Mouse (Mus musculus) myocyte (in vitro differentiated cells): ENCODE results near the gene Spata5. TPM values are rescaled to one million over a fixed set of nuclear protein-coding genes. Genes with fewer than 3 reads are reported as not detected.
A peak's percentile ranks its signal among the peaks of the same experiment; 100 is the strongest.

Experiments
- H3K27me3 ChIP-seq: one replicate; pipeline ENCODE4 v1.6.1; 2011; ENCODE audit not compliant: control insufficient read depth, insufficient read depth, insufficient read length
- H3K36me3 ChIP-seq: one replicate; pipeline ENCODE4 v1.6.1; 2011; ENCODE audit not compliant: control insufficient read depth, insufficient read depth
- H3K4me2 ChIP-seq: one replicate; pipeline ENCODE4 v1.6.1; 2011; ENCODE audit warnings: low read depth, control low read depth
- H3K4me3 ChIP-seq: one replicate; pipeline ENCODE4 v1.5.1; 2011; ENCODE audit warnings: mild to moderate bottlenecking, control low read depth, moderate library complexity
- H3K79me2 ChIP-seq: one replicate; pipeline ENCODE4 v1.6.1; 2011; ENCODE audit not compliant: control insufficient read depth, insufficient read depth
- H3ac ChIP-seq: one replicate; pipeline ENCODE4 v1.6.1; 2011; ENCODE audit not compliant: control insufficient read depth, insufficient read length
- CEBPB ChIP-seq: IDR thresholded peaks from 2 replicates; pipeline ENCODE4 v1.6.1; 2011; ENCODE audit warnings: mild to moderate bottlenecking, moderate library complexity; ENCODE audit not compliant: poor library complexity, insufficient read depth, severe bottlenecking
- E2F4 ChIP-seq: IDR thresholded peaks from one replicate; pipeline ENCODE4 v1.6.1; 2011; ENCODE audit warnings: mild to moderate bottlenecking, control low read depth, moderate library complexity; ENCODE audit not compliant: insufficient read depth
- MAX ChIP-seq: IDR thresholded peaks from one replicate; pipeline ENCODE4 v1.6.1; 2011; ENCODE audit warnings: low read depth, mild to moderate bottlenecking, control low read depth
- MYOD1 ChIP-seq, 3 experiments: IDR thresholded peaks; one replicate each; pipeline ENCODE4 v1.6.1; 2011; ENCODE audit warnings: control low read depth in 2 of 3, low read depth in 2 of 3, mild to moderate bottlenecking in 2 of 3, moderate library complexity in 1 of 3; ENCODE audit not compliant: insufficient read length in 2 of 3, control insufficient read depth in 1 of 3
- MYOG ChIP-seq, 3 experiments: IDR thresholded peaks; one replicate each; pipeline ENCODE4 v1.6.1; 2011; ENCODE audit warnings: control low read depth in 2 of 3, low read depth in 2 of 3, mild to moderate bottlenecking in 2 of 3; ENCODE audit not compliant: insufficient read length in 2 of 3, control insufficient read depth in 1 of 3, insufficient read depth in 1 of 3
- POLR2A ChIP-seq: IDR thresholded peaks from one replicate; pipeline ENCODE4 v1.6.1; 2011; ENCODE audit warnings: low read depth, mild to moderate bottlenecking, control low read depth, moderate library complexity; ENCODE audit not compliant: insufficient read length
- POLR2AphosphoS2 ChIP-seq: IDR thresholded peaks from one replicate; pipeline ENCODE4 v1.6.1; 2011; ENCODE audit warnings: low read depth, control low read depth; ENCODE audit not compliant: insufficient read length
- REST ChIP-seq: IDR thresholded peaks from one replicate; pipeline ENCODE4 v1.6.1; 2011; ENCODE audit warnings: mild to moderate bottlenecking, control low read depth, moderate library complexity; ENCODE audit not compliant: insufficient read depth, insufficient read length
- SRF ChIP-seq: IDR thresholded peaks from one replicate; pipeline ENCODE4 v1.6.1; 2011; ENCODE audit warnings: low read depth; ENCODE audit not compliant: control insufficient read depth, insufficient read length
- TCF12 ChIP-seq: IDR thresholded peaks from one replicate; pipeline ENCODE4 v1.6.1; 2011; ENCODE audit warnings: mild to moderate bottlenecking, control low read depth; ENCODE audit not compliant: poor library complexity, insufficient read depth, severe bottlenecking
- TCF3 ChIP-seq: IDR thresholded peaks from one replicate; pipeline ENCODE4 v1.6.1; 2011; ENCODE audit warnings: low read depth, control low read depth; ENCODE audit not compliant: insufficient read length
- USF1 ChIP-seq: IDR thresholded peaks from one replicate; pipeline ENCODE4 v1.6.1; 2011; ENCODE audit warnings: low read depth, mild to moderate bottlenecking, control low read depth, moderate library complexity
- polyA plus RNA-seq: library from polyadenylated mRNA; unstranded; fragments of >200 nt; fragmentation: generic; extraction: Trizol; gene quantifications from one replicate; pipeline ENCODE4 v1.2.1, GENCODE M21; 2012; ENCODE audit warnings: missing spikeins

The Spata5 gene
- polyA plus RNA-seq, 1 experiment: 24.2 TPM

DNA sequence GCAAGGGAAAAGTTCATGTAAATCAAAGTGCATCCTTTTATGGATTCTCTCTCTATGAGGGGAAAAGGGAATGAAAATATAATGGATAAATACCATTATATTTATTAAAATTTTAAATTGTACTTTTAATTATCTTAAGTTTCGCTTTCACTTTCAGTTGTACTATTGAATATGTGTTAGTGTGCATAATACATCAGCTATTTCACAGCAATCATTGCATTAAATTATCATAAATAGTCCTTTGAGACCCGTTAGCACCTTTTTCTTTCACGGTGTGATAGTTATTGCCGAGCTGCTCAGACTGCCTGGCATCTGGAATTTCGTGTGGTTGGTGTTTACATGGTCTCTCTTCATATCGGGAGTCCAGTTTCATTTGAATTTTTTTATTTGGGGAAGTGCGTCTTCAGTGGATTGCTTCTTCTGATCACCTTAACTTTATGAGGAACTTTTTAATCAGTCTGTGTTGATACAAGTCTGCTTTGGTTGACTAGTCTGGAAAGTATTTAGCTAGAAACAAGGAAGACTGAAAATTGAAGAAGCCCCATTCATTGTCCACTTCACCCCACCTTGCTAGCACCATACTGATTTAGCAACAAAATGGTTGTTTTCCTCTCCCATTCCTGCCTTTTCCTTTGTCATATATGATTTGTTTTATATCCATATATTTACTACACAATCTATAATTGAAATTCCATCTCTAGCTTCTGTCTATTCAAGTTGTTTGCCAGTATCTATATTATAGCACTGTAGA, 57.9 kb downstream of the Spata5 start:
- H3K27me3 ChIP-seq: no peaks in the 10 kb centered on the region
- H3ac ChIP-seq: no peak overlapping the region
- no peaks in the 10 kb centered on the region for H3K36me3 ChIP-seq
- no peaks in the 10 kb centered on the region for H3K79me2 ChIP-seq
- peak overlapping the region; percentile 39 for H3K4me2 ChIP-seq
- no peak overlapping the region for H3K4me3 ChIP-seq
- TF ChIP-seq MYOG (IDR thresholded peaks at IDR 0.05; ENCODE audit: control insufficient read depth in 1 of 3, insufficient read depth in 1 of 3, insufficient read length in 2 of 3, low read depth in 2 of 3) (no peak), TCF3 (no peak), TCF12 (no peak), MAX (no peak), MYOD1 (IDR thresholded peaks at IDR 0.05; ENCODE audit: control insufficient read depth in 1 of 3, insufficient read length in 2 of 3, low read depth in 2 of 3) (no peak), CEBPB (no peak), REST (no peak), SRF (no peak), E2F4 (no peak), POLR2AphosphoS2 (no peak), USF1 (no peak), POLR2A (no peak)

DNA sequence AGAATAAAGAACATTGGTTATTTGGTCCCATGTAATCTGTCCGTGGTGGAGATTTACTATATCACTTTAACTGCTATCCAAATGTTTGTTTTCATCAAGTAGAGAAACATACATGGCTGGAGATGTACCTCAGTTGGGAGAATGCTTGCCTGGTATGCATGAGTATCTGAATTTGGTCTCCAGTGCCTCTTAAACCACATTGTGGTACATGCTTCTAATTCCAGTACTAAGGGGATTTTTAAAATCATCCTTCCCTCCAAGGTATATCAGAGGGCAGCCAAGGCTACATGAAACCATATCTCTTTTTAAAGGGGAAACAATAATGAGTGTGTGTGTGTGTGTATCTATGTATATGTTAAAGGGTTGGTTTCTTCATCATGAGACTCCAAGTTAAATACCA, 60.1 kb downstream of the Spata5 start:
- Histone ChIP-seq H3K79me2 (no peaks in the 10 kb centered on the region), H3K4me2 (no peak overlapping the region), H3K27me3 (no peaks in the 10 kb centered on the region), H3K4me3 (no peak overlapping the region), H3ac (no peak overlapping the region), H3K36me3 (peaks cover 10% of the 10 kb centered on the region)
- TF ChIP-seq POLR2AphosphoS2: no peak
- TF ChIP-seq CEBPB: no peak
- no peak for TF ChIP-seq REST
- no peak for TF ChIP-seq SRF
- no peak for TF ChIP-seq TCF12
- TF ChIP-seq MYOG (IDR thresholded peaks at IDR 0.05; ENCODE audit: control insufficient read depth in 1 of 3, insufficient read depth in 1 of 3, insufficient read length in 2 of 3, low read depth in 2 of 3): no peak
- TF ChIP-seq MAX: no peak
- TF ChIP-seq POLR2A: no peak
- no peak for TF ChIP-seq E2F4

DNA sequence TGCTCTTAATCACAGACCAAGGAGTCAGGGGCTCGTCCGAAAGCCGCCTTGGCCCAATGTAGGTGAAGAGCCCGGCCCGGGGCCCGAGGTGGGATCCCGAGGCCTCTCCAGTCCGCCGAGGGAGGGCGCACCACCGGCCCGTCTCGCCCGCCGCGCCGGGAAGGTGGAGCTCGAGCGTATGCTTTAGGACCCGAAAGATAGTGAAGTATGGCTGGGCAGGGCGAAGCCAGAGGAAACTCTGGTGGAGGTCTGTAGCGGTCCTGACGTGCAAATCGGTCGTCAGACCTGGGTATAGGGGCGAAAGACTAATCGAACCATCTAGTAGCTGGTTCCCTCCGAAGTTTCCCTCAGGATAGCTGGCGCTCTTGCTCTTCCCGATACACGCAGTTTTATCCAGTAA, 61.6 kb downstream of the Spata5 start:
- Histone ChIP-seq H3K79me2 (no peaks in the 10 kb centered on the region), H3K27me3 (no peaks in the 10 kb centered on the region), H3ac (no peak overlapping the region), H3K36me3 (peaks cover 13% of the 10 kb centered on the region), H3K4me3 (no peak overlapping the region), H3K4me2 (no peak overlapping the region)
- TF ChIP-seq TCF3 (no peak), POLR2AphosphoS2 (no peak), MYOG (IDR thresholded peaks at IDR 0.05; ENCODE audit: control insufficient read depth in 1 of 3, insufficient read depth in 1 of 3, insufficient read length in 2 of 3, low read depth in 2 of 3) (no peak), USF1 (no peak), REST (no peak), POLR2A (no peak), E2F4 (no peak), SRF (no peak), TCF12 (no peak), MYOD1 (IDR thresholded peaks at IDR 0.05; ENCODE audit: control insufficient read depth in 1 of 3, insufficient read length in 2 of 3, low read depth in 2 of 3) (no peak)

DNA sequence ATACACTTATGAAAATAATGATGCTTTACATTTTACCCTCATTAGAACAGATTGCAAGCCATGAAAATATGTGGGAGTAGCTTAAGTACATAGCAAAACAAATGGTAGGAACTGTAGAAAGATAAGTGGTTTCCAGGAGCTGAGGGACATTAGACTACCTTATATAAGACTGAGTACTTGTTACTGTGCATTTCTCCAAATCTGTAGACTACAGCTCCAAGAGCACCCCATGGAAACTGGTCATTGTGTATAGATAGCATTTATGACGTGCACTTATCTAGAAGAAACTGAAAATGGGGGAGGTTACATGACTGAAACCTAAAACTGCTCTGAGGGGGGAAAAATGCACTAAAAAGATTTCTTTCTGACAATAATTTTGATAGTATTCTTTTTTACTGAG, 63.0 kb downstream of the Spata5 start:
- Histone ChIP-seq H3ac (no peak overlapping the region), H3K27me3 (no peaks in the 10 kb centered on the region), H3K79me2 (no peaks in the 10 kb centered on the region), H3K4me2 (no peak overlapping the region), H3K36me3 (peaks cover 13% of the 10 kb centered on the region), H3K4me3 (no peak overlapping the region)
- no peak for TF ChIP-seq E2F4

DNA sequence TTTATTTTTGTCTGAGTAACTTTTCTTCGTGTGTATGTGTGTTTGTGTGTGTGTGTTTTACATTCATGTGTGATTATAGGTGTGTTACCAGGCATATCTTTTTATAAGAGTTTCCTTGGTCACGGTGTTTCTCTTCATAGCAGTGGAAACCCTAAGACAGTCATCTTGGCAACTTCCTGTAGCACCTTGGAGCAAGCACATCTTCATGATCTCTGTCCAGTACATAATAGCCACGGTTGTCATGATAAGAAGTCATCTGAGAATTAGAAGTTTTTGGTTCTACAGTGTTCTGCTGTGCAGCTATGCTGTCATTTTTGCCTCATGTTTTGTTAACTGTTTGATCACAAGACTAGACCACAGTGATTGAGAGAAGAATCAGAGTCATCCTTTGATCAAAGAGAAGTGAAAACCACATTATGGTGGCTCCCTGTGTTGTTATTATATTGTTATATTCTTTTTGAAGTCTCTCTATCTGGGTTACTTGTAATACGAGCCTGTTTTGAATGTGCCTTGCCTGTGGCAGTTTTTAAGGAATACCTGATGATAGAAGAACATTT, 64.1 kb downstream of the Spata5 start:
- H3K27me3 ChIP-seq: no peaks in the 10 kb centered on the region
- peaks cover 13% of the 10 kb centered on the region for H3K36me3 ChIP-seq
- H3K79me2 ChIP-seq: no peaks in the 10 kb centered on the region
- H3K4me2 ChIP-seq: no peak overlapping the region
- TF ChIP-seq MYOD1 (IDR thresholded peaks at IDR 0.05; ENCODE audit: control insufficient read depth in 1 of 3, insufficient read length in 2 of 3, low read depth in 2 of 3) (no peak), USF1 (no peak), POLR2AphosphoS2 (no peak), REST (no peak), MAX (no peak), E2F4 (no peak)
- H3K4me3 ChIP-seq: no peak overlapping the region
- no peak overlapping the region for H3ac ChIP-seq
